Mouse (Mus musculus) liver, adult (tissue): Measurements from ENCODE around the gene Sox6.

Experiments used
- GATA4 ChIP-seq: IDR thresholded peaks from 2 replicates; pipeline ENCODE4 v1.6.1; 2014; ENCODE audit warnings: mild to moderate bottlenecking, low read length; ENCODE audit not compliant: insufficient replicate concordance

Sox6 gene

DNA sequence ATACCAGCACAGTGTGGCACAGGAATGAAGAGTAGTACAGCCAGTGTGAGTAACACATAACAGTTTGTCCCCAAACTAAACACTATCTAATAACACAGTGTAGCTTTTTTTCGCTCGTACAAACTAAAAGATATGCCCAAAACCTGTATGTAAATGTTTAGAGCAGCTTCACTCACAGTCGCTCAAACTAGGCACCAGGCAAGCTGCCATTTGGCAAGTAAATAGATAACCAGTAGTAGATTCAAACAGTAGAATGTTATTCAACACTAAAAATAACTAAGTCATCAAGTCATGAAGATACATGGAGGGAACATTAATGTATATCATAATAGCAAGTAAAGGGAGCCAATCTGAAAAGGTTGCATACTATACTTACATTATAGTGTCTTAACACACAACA is 318.8 kb downstream of the Sox6 start:
- TF ChIP-seq GATA4, result no peak

DNA sequence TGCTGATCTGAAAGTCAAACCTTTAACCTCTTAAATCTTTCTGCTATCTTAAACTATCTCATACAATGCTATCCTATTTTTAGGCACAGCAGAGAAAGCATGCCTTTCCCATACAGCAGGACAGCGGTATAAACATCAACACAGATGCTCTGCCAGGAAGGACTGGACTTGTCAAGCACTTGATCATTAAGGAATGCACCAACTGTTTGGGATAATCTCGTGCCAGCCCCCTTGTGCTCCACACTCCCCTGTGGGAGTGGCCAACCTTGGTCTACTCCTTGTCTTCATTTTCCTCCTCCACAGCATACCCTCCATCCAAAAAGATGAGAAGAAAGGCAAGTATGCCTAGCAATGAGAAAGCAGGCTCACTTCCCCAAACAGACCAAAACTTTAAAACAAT is 332.5 kb downstream of the Sox6 start:
- TF ChIP-seq GATA4, result no peak

DNA sequence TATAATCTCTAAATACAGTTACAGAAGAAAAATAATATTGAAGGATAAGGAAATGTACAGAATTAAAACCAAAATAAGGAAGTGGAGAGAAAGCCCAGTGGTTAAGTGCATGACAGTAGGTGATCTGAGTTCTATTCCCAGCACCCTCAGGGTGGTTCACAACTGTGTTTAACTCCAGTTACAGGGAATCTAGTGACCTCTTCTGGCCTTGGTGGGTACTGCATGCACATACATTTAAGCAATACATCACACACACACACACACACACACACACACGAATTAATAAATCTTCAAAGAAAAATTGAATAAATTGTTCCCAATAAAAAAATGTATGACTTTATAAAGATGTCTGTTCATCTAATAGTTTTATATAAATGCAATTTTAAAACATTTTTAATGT is 340.5 kb downstream of the Sox6 start:
- TF ChIP-seq GATA4, result no peak

DNA sequence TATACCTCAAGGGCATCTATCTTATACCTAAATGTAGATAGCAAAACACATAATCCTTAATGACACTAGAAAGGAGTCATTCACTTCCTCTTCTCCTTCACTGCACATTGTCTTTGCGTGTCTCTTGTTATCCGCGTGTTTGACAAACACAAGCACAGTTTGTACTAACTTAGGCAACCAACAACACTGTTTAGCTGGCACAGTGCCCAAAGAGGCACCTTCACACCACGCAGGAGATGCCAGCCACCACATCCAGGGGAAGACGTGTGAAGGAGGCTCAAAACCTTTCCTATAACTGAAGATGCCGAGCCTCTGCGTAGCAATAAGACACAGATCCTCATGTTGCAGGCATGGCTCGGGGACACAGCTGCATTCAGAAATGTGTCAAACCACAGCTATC is 345.4 kb downstream of the Sox6 start:
- TF ChIP-seq GATA4, result no peak

DNA sequence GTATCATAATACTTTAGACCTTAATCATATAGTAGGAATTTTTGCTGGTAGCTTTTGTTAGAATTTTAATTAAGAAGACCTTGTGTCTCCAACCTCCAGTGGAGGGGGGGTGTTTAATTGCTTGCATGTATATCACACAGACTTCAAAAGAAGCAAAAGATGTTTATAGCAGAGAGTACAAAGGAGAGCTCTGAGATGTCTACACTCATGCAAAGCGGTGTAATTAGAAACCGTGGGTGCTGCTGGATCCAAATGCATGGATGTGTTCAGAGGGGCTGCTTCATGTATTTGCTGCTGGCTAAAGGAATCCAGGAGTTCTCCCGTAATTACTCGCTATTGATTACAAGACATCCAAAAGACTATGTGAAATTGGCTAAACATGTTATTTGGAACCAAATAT is 347.5 kb downstream of the Sox6 start:
- no peak for TF ChIP-seq GATA4

DNA sequence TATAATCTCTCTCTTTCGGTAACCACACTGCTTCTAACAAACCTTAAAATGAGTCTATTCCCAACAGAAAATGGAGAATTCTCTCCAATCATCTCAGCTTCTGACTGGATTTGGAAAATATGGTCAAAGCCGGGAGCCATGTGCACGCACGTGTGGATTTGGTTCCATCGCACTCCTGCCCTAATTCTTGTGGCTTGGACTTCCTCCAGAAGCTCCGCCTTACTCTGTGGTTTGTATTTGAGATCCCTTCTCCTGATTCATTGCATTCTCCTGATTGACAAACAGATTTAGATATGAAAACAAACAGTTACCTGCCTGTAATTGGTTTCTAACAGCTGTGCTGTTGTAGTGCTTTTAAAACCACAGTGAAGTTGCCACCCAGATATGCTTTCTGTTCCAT is 351.9 kb downstream of the Sox6 start:
- no peak for TF ChIP-seq GATA4

DNA sequence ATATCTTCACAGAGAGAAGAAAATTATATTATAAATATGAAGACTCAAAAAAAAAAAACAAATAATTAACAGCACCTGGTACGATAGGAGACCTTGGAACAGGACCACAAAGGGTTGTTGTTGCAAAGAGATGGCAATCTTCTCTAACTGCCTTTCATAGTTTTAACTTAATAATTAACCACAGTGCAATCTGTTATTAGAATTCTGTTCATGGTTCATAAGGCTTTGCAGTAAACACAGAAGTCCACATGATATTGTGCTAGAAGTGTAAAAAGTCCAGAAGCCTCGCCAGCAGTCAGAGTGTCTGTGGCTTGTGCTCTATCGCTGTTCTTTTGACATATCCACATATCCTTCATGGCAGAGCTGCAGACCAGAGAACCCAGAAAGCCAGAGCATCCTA is 354.5 kb downstream of the Sox6 start:
- TF ChIP-seq GATA4, result peak; percentile 88

DNA sequence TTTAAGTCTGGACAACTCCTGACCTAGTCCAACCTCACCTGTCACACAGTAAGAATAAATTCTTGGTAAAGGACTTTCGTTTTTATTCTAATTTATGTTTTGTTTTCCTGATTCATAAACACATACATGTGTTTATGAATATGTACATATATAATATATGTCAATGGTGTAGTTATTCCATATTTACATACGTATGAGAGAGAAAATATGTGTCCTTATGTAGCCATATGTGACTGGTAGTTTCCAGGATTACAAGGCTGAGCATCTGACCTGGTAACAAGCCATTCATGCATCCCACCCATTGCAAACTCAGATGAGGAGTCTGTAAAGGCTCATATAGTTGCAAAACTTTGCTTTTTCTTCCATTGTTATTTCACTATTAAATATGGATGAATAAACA is 366.8 kb downstream of the Sox6 start:
- no peak for TF ChIP-seq GATA4

DNA sequence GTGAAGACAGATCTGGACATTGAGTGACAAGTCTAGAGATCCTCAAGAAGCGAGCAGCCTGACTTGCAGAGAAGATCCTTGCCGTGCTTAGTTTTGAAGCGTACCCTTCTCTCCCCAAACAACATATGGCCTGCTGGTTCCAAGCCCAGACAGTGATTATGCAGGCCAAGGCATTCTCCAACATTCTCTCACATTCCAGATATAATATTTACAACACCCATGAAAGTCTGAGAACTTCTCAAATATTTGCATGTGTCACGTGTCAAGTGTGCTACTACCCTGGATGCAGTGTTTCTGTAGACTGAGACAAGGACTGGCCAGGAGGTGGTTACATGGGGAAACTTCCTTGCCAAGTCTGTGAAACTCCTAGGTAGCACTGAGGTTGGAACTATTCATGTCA is 367.3 kb downstream of the Sox6 start:
- TF ChIP-seq GATA4, result no peak

DNA sequence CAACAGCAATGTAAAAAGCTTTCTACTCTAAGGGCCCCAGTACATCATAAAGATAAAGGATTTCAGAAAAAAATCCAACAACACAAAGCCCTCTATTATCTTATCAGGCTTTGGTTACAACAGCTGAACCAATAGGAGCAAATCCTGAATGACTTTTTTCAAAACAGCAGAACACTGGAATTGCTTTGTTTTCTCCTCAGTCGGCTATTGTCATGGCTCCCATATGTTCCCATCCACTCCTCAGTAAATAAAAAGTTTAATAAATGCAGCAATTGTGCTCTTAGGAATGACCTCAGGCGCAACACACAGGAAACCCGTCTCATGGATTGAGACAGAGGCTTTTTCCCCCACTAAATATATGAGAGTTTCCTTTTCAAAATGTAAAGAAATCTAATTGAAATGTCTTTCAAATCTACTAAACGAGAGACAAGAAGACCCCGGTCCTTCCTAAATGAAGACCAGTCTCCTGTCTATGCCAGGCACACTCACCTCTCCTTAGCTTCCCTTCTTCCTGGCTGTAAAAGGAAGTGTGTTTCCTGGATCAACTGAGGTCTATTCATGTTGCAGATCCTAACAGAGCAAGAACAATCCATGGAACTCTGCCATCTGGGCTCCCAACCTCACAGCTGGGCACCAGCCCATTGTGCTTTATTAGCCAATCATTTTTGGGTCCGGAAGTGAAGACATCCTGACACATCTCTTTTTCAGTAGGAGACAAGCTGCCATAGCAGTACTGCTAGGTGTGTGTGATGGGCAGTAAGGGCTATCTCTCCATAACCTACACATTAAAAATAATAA is 369.2 kb downstream of the Sox6 start:
- no peak for TF ChIP-seq GATA4

DNA sequence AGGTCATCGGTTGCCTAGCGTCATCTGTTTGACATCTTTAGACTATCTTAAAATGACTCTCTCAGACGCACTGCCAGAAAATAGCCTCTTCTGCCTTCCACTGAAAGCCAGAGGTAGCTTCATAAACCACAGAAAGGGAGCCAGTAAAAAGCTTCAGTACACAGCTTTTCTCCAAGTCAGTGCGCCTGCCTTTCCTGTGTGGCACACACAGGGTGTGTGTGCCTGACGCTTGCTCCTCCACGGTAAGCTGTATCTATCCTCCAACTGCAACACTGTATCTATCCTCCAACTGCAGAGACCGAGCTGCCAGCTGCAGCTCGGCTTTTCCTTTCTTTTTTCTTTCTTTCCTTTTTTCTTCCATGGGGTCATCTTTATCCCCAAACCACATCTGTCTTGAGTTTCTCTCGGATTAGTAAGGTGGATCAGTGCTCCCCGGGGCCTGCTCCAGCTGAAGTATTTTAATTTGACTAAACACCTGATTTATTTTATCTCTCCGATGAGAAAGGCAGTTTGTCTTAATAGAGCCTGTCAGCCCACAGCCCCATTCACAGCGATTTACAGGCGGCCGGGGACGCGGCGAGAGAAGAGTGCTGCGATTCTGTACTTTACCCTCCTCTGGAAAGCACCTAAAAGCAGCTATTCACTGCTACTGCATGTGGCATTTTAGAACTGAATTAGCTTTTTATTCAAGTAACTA is 371.8 kb downstream of the Sox6 start:
- TF ChIP-seq GATA4, result no peak

DNA sequence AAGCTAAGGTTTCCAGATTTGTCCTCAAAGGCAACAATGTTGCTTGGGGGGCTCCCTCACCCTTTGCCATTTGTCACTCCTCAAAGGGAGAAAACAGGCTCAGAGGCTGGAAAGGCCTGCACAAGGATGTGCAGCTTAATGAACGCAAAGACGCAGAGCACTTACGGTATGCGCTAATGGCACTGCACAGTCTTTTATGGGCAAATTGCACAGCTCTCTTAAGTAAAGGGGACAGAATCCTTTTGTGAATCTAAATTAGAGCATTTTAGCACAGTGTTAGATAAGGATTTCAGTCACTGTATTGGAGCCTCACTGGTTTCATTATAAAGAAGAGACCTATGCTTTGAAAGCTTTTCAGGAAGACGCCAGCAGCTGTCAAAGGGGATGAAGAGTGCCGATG is 375.2 kb downstream of the Sox6 start:
- no peak for TF ChIP-seq GATA4

DNA sequence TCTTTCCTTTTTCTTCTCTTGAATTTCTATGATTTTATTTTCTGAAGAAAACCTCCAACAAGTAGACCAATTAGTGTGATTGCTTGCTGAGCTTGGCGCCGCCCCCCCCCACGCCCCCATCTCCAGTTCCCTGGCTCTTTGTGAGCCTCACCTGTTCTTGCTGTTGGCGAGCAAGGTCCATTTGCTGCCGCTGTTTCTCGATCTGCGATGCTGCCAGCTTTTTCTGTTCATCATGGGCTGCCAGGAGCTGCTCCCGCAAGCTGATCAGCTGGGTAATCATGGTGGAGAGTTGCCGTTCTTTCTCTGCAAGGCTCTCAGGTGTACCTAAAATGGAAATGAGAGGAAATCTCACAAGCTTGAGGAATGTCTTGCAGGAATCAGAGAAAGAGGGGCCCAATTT is 376.5 kb downstream of the Sox6 start:
- TF ChIP-seq GATA4, result no peak

DNA sequence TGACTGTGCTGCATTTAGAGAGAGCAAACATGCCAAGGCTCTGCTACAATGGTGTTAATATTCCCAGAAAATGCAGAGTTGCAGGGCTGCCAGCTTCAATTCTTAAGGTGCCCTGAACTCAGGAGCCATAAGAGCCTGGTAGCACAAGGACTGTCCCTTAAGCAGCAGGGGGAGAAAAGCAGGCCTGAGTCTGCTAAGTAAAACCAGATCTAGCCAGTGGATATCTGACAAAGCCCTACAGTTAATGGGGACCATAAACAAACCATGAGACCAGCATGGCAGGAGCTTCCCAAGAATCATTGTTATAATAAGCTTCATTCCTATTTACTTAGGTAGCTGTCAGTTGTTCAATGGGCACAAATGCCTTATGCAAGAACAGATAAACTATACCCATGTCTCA is 391.9 kb downstream of the Sox6 start:
- TF ChIP-seq GATA4, result no peak

DNA sequence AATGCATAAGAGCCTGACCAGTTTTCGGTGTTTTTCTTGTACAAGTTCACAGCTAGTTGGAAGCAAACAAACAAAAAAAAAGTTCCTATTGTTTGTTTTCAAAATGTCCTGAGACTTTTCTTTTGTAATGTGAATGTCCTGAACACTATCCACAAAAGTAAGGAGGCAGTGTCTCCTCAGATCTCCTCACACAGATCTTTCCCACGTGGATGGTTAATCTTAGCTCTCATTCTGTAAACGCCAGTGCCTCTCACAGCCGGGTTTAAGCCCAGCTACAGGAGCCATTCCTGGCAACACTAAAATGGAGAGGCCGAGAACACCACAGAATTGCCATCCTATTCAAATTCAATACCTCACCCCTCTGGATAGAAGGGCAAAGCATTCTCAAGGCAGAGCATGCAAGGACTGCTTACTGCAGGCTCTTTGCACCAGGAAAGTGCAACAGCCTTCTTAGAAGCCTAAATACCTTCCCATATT is 392.6 kb downstream of the Sox6 start:
- TF ChIP-seq GATA4, result no peak

DNA sequence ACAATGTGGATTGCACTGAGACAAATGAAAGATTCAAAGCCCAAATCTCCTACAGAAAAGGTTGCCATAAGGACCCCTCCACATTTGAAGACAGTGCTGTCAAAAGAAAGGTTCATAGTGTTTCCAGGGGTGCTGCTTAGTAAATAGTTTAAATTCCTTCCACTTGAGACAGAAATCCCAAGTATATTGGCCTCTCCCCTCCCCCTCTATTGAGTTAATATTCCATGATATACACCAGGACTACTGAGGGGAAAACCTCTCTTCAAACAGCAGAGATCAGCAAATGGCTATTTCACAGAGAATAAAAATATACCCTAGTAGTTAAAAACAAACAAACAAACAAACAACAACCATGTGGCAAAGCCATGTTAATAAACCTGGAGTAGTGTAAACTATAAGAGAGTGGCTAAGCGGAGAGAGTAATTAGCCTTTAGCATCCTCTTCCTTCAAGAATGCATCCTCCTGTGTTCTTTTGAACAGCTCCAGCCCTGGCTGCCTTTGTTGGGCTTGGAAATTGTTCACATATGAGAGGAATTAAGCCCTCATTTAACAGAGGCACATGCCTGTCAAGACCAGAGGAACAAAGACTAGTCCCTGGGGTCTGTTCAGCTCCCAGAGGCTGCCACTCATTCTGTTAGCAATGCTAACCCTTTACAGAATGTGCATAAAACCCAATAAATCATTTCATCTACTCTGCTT is 393.2 kb downstream of the Sox6 start:
- no peak for TF ChIP-seq GATA4

DNA sequence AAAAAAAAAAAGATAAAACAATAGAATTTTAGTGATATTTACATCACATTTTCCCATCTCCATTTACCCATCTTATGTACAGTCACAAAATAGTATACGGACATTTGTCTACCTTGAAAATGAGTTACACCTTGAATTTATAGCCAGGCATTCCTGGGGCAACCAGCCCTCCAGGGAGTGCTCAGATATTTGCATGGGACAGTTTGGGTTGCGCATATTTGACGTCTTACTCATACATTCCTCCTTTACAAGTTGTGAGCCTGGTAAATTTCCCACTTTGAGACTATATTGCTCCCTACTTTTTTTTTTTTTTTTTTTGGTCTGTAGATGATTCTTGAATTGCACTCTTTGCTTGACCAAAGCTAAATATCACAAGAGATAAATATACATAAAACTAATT is 407.9 kb downstream of the Sox6 start:
- TF ChIP-seq GATA4, result no peak

DNA sequence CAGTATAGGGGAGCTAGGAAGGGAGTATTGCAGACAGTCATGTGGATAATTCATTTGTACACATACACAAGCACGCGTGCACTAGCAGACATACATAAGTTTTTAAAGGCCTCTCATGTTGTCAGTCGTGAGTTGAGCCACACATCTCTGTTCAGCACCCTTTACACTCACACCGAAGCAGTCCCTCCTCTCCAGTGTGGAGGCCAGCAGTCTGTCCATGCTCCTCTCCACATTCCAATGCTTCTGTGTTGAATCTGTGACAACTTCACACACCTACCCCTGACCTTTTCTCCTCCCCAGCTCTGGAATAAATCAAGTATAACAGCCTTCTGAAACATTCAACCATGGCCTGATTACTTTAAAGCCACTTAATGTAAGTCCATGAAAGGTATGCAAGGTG is 408.3 kb downstream of the Sox6 start:
- no peak for TF ChIP-seq GATA4
